ENCODE assay signal across 13 mouse cellular contexts in the genomic region with DNA sequence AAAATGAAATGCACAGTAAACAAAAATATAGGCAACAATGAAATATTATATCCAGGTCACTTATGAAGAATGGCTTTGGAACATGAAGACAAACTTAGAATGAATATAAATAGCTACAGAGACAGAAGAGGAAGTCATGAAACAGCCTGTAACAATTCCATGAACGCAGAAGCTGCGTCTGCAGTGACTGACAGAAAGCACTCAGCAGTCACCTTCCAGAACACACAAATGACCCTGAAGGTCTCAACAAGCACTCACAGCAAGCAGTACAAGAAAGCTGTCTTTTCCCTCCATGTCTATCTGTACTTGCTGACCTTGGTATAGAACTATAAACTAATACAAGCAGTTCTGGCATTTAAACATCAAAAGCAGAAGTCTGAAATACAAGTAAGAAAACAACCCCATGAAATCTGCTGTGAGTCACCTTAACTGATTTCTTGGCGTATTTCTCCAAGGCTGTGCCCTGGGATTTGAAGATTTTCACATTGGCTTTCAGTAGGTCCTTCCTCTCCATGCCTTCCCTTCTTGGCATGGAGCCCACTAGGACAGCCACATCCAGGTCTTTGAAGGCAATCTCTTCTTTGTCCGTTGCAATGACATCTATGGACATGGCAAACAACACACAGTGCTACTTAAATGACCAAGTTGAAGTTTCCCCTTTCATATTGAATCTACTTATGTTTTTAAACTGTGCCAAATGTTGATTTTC. TPM values are rescaled to one million over a fixed set of nuclear protein-coding genes. Genes with fewer than 3 reads are reported as not detected.
DNase-seq lines count a peak whose midpoint lies in the region; ATAC-seq and TF ChIP-seq lines count a peak whose summit lies in the region.
"Had no signal": no experiment of that assay in that cellular context is flagged by ENCODE, and none has a peak within 500 bp of the region (broad histone marks: within the 10 kb centered on the region; RNA-seq: fewer than 3 reads in every experiment).

No protein-coding gene starts in this region.

- no peaks in the 10 kb centered on the region for H3K27me3 ChIP-seq in heart, embryonic 16.5 days (ENCODE audit: control insufficient read depth, insufficient read depth, low read length)
- H3K27me3 ChIP-seq: liver, embryonic 15.5 days; midbrain, embryonic 12.5 days had no signal

- no peak for TF ChIP-seq CTCF in left cerebral cortex, adult 2 months (IDR thresholded peaks at IDR 0.05)

- no peak overlapping the region for H3K4me3 ChIP-seq in left cerebral cortex, adult 2 months
- no peak overlapping the region; the same call in 1 of the 2 replicates for H3K4me3 ChIP-seq in heart, embryonic 16.5 days (ENCODE audit: low read length)
- H3K4me3 ChIP-seq: liver, embryonic 15.5 days; midbrain, embryonic 12.5 days had no signal

- 32% methylated on average over 4 of the region's 4 CpGs for WGBS in heart, embryonic 16.5 days

- H3K4me1 ChIP-seq in heart, embryonic 16.5 days (ENCODE audit: control insufficient read depth, insufficient read depth, low read length) = peaks cover 40% of the 10 kb centered on the region
- H3K4me1 ChIP-seq: midbrain, embryonic 12.5 days had no signal

- DNase-seq in adrenal gland, adult (ENCODE audit: inconsistent age in 2 of 2, low spot score in 1 of 2) = peak; percentile 44 to 80
- DNase-seq in adrenal gland, postnatal 4 days (ENCODE audit: low spot score in 2 of 2) = no peak
- DNase-seq in left cerebral cortex, adult 2 months (ENCODE audit: extremely low spot score in 1 of 2, low spot score in 2 of 2) = no peak
- no peak for DNase-seq in left cerebral cortex, postnatal 25 days (ENCODE audit: low spot score in 2 of 2)
- DNase-seq in lung, postnatal 10 days = no peak
- no peak for DNase-seq in layer of hippocampus, postnatal 14 days (ENCODE audit: low spot score in 2 of 2)
- DNase-seq in layer of hippocampus, adult 11-12 months (ENCODE audit: low spot score) = no peak
- DNase-seq: thymus, postnatal 14 days had no signal

- H3K9ac ChIP-seq in heart, embryonic 16.5 days (ENCODE audit: low read length) = peak overlapping the region; percentile 32
- H3K9ac ChIP-seq: liver, embryonic 15.5 days; midbrain, embryonic 12.5 days had no signal

- H3K9me3 ChIP-seq in heart, embryonic 16.5 days (replicated peaks; ENCODE audit: control insufficient read depth, low read length) = no peaks in the 10 kb centered on the region
- H3K9me3 ChIP-seq: G1E; liver, embryonic 15.5 days; midbrain, embryonic 12.5 days had no signal

- peaks cover 34% of the 10 kb centered on the region for H3K36me3 ChIP-seq in heart, embryonic 16.5 days (ENCODE audit: control insufficient read depth, insufficient read depth)

- peak overlapping the region; percentile 35 for H3K4me2 ChIP-seq in heart, embryonic 16.5 days (ENCODE audit: low read depth, low read length)
- H3K4me2 ChIP-seq: liver, embryonic 15.5 days; midbrain, embryonic 12.5 days had no signal

- intact Hi-C loops in left cerebral cortex, adult 2 months (cut with DNase I) = loop anchor here (10.0 kb wide), 1 partner anchor 229 kb away; no protein-coding TSS in a partner anchor
- intact Hi-C loops in left cerebral cortex, postnatal 25 days (cut with DNase I) = no loop called here

- peak; percentile 66 for ATAC-seq in heart, embryonic 16.5 days (replicated peaks; ENCODE audit: extremely low read depth, insufficient read depth, low FRiP score)
- ATAC-seq: hindbrain, embryonic 16.5 days had no signal

- H3K27ac ChIP-seq in left cerebral cortex, adult 2 months = peak overlapping the region; percentile 29; the same call in 1 of the 2 replicates
- H3K27ac ChIP-seq in heart, embryonic 16.5 days (ENCODE audit: low read length) = peak overlapping the region; percentile 89
- H3K27ac ChIP-seq: liver, embryonic 15.5 days; midbrain, embryonic 12.5 days had no signal

RNA-seq across cellular contexts. Expression of gene Wdpcp, which starts 8.3 kb away (rescaled TPM):
- 10 to 100 TPM; 11.9 to 12.0 TPM for total RNA-seq in adrenal gland, postnatal 4 days (2021)
- total RNA-seq in left cerebral cortex, adult 2 months (2021) = 10 to 100 TPM; 14.8 to 15.3 TPM
- total RNA-seq in left cerebral cortex, postnatal 25 days (2021) = 10 to 100 TPM; 12.4 to 12.7 TPM
- polyA plus RNA-seq in heart, embryonic 16.5 days (2015; fragmentation: Nextera tagmentation; extraction: Ambion mirVana) = 7.4 and 7.8 TPM in 2 replicates
- total RNA-seq in layer of hippocampus, postnatal 14 days (2021) = 10 to 100 TPM; 12.0 to 12.3 TPM

RNA-seq across cellular contexts. Expression of gene Mdh1, which starts 8.4 kb away (rescaled TPM):
- total RNA-seq in adrenal gland, postnatal 4 days (2021) = 100 to 1,000 TPM; 431 to 447 TPM
- total RNA-seq in left cerebral cortex, adult 2 months (2021) = 100 to 1,000 TPM; 780 to 844 TPM
- 100 to 1,000 TPM; 893 to 909 TPM for total RNA-seq in left cerebral cortex, postnatal 25 days (2021)
- 2,007 and 2,061 TPM in 2 replicates for polyA plus RNA-seq in heart, embryonic 16.5 days (2015; fragmentation: Nextera tagmentation; extraction: Ambion mirVana)
- 100 to 1,000 TPM; 679 to 693 TPM for total RNA-seq in layer of hippocampus, postnatal 14 days (2021)

Comparison
In these comparisons a context has a peak if more than half of its experiments do, and no peak if none do; other contexts are left out.
1. DNase-seq: peak in adrenal gland, adult (2 of 2); none in adrenal gland, postnatal 4 days (0 of 2), left cerebral cortex, adult 2 months (0 of 2), left cerebral cortex, postnatal 25 days (0 of 2), lung, postnatal 10 days (single experiment), layer of hippocampus, postnatal 14 days (0 of 2) and layer of hippocampus, adult 11-12 months (single experiment).